Mouse (Mus musculus) MEL (cell line): ENCODE results near the gene Traip.

Source experiments
- CHD1 ChIP-seq: IDR thresholded peaks from 2 replicates; pipeline ENCODE4 v1.6.1; 2012; ENCODE audit warnings: low read depth, mild to moderate bottlenecking, inconsistent platforms, low read length, improper control_type of control experiment
- CHD2 ChIP-seq: IDR thresholded peaks from 2 replicates; pipeline ENCODE4 v1.6.1; 2011; ENCODE audit warnings: low read length, improper control_type of control experiment
- CTCF ChIP-seq, 3 experiments: IDR thresholded peaks in 2 of 3; conservative IDR thresholded peaks in 1 of 3; 2 replicates each; pipeline ENCODE4 v1.5.1; 2011 to 2012; ENCODE audit warnings: low read length in 3 of 3, low read depth in 2 of 3, mild to moderate bottlenecking in 2 of 3, improper control_type of control experiment in 1 of 3, inconsistent platforms in 1 of 3, mixed read lengths in 1 of 3, moderate library complexity in 1 of 3; ENCODE audit not compliant: control insufficient read depth in 1 of 3, insufficient read depth in 1 of 3, poor library complexity in 1 of 3, severe bottlenecking in 1 of 3
- EP300 ChIP-seq, 2 experiments: IDR thresholded peaks; 2 replicates each; pipeline ENCODE4 v1.6.1; 2011; ENCODE audit warnings: improper control_type of control experiment in 2 of 2, low read length in 2 of 2, low read depth in 1 of 2, mild to moderate bottlenecking in 1 of 2
- ETS1 ChIP-seq: IDR thresholded peaks from 2 replicates; pipeline ENCODE4 v1.6.1; 2012; ENCODE audit warnings: low read depth, mild to moderate bottlenecking, inconsistent platforms, low read length, improper control_type of control experiment, moderate library complexity
- GATA1 ChIP-seq: IDR thresholded peaks from 2 replicates; pipeline ENCODE4 v1.6.1; 2011; ENCODE audit warnings: low read depth, low read length, improper control_type of control experiment
- MEF2A ChIP-seq: IDR thresholded peaks from 2 replicates; pipeline ENCODE4 v1.6.1; 2014; ENCODE audit warnings: low read depth, mild to moderate bottlenecking, inconsistent platforms, low read length, improper control_type of control experiment; ENCODE audit not compliant: poor library complexity, insufficient replicate concordance, severe bottlenecking; ENCODE audit errors: extremely low read depth
- MXI1 ChIP-seq: IDR thresholded peaks from 2 replicates; pipeline ENCODE4 v1.6.1; 2011; ENCODE audit warnings: mild to moderate bottlenecking, low read depth, low read length, improper control_type of control experiment
- POLR2A ChIP-seq, 2 experiments: IDR thresholded peaks; 2 replicates each; pipeline ENCODE4 v1.6.1; 2011 to 2012; ENCODE audit warnings: low read length in 2 of 2, mild to moderate bottlenecking in 2 of 2, control low read depth in 1 of 2, improper control_type of control experiment in 1 of 2, low read depth in 1 of 2, moderate library complexity in 1 of 2; ENCODE audit not compliant: control insufficient read depth in 1 of 2, insufficient read depth in 1 of 2, poor library complexity in 1 of 2
- POLR2AphosphoS2 ChIP-seq: IDR thresholded peaks from 2 replicates; pipeline ENCODE4 v1.6.1; 2011; ENCODE audit warnings: low read length, improper control_type of control experiment
- RCOR1 ChIP-seq: IDR thresholded peaks from 2 replicates; pipeline ENCODE4 v1.6.1; 2012; ENCODE audit warnings: low read depth, mild to moderate bottlenecking, inconsistent platforms, low read length, improper control_type of control experiment
- SMC3 ChIP-seq: IDR thresholded peaks from 2 replicates; pipeline ENCODE4 v1.6.1; 2011; ENCODE audit warnings: low read depth, low read length, improper control_type of control experiment
- TAL1 ChIP-seq: IDR thresholded peaks from 2 replicates; pipeline ENCODE4 v1.6.1; 2012; ENCODE audit warnings: mild to moderate bottlenecking, inconsistent platforms, low read length, moderate library complexity, mixed read lengths
- USF1 ChIP-seq: IDR thresholded peaks from 2 replicates; pipeline ENCODE4 v1.6.1; 2014; ENCODE audit warnings: low read depth, mild to moderate bottlenecking, inconsistent platforms, low read length, improper control_type of control experiment, moderate library complexity

GRCm38 (mm10) chr9:107978815-107979214, 28.9 kb downstream of the Traip start:
- TF ChIP-seq POLR2A (IDR thresholded peaks at IDR 0.05; ENCODE audit: control insufficient read depth in 1 of 2, insufficient read depth in 1 of 2, low read depth in 1 of 2, low read length in 2 of 2, poor library complexity in 1 of 2) (no peak), EP300 (IDR thresholded peaks at IDR 0.05; ENCODE audit: low read depth in 1 of 2, low read length in 2 of 2) (no peak), CTCF (IDR thresholded peaks at IDR 0.05 in 2 of 3, conservative IDR thresholded peaks at IDR 0.05 in 1 of 3; ENCODE audit: control insufficient read depth in 1 of 3, insufficient read depth in 1 of 3, low read depth in 2 of 3, low read length in 3 of 3, poor library complexity in 1 of 3, severe bottlenecking in 1 of 3) (no peak), SMC3 (no peak), GATA1 (no peak), RCOR1 (no peak), CHD1 (no peak), ETS1 (no peak), USF1 (no peak), MXI1 (no peak), POLR2AphosphoS2 (no peak), MEF2A (no peak), CHD2 (no peak), TAL1 (no peak)
